Mouse (Mus musculus): ENCODE measurements around the gene Cdk19.
"Not testable (repeated sequence)": the region's sequence is repeated elsewhere in the genome, so short reads cannot be mapped to it uniquely, and the experiment has no call there.

Gene Cdk19

DNA sequence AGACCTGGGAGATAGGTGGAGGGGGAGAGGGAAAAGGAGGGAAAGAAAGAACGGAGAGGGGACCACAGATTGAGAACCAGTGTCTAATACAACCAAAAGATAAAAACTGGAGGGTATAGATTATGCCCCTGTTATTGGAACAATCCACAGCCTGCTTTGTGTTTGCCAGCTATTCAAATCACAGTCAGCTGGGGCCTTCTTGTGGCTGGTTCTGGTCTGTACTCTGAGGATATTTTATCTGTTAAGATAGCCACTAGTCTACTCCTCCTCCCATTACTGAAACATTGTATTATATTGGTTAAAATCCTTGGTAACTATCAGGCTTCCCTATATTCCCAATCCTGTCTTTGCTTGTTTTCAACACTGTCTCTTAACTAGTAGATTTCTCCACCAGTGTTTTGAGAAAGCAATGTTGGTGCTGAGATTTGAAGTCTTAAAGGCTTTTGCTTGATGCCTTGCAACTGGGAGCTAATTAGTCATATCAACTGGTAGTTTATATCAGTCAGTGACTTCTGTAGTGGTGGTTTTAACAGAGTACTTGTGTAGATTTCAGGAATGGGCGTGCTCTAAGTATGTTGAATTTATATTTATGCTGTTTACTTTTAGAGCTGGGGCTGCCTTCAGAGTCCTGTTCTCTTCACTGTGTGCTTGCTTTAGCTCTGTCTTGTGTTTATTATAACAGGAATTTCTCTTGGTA lies 54.2 kb downstream of the Cdk19 start:
- no peak for DNase-seq (ENCODE audit: low spot score in 2 of 2)

DNA sequence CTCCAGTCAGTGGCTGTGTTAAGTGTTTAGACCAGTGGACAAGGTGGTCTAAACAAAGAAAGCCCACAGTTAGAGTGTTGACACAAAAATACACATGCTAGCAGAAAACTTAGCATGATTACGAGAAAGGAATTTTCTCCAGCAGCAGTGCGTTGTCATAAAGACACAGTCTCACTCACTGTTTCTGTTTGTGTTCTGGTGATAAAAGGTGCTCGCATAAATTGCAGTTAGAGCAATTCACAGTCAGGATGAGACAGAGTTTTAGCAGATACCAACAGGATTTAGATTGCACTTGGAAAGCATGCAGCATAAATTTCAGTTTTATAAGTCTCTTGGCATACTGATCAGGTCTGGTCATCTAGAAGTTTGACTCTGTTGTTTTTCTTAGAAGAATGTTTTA lies 59.5 kb downstream of the Cdk19 start:
- no peak for DNase-seq (ENCODE audit: low spot score in 2 of 2)

- DNase-seq (ENCODE audit: low spot score in 2 of 2), result no peak
These were observed 60.0 kb downstream of the Cdk19 start for GRCm38 (mm10) chr10:40399328-40399727.

- no peak for DNase-seq (ENCODE audit: low spot score in 2 of 2)
These were observed 60.9 kb downstream of the Cdk19 start for GRCm38 (mm10) chr10:40400293-40400692.

GRCm38 (mm10) chr10:40406655-40407054 lies 67.3 kb downstream of the Cdk19 start:
- no peak for DNase-seq (ENCODE audit: low spot score in 2 of 2)

- DNase-seq (ENCODE audit: low spot score in 2 of 2), result no peak
These were observed 70.0 kb downstream of the Cdk19 start for GRCm38 (mm10) chr10:40409336-40409735.

DNA sequence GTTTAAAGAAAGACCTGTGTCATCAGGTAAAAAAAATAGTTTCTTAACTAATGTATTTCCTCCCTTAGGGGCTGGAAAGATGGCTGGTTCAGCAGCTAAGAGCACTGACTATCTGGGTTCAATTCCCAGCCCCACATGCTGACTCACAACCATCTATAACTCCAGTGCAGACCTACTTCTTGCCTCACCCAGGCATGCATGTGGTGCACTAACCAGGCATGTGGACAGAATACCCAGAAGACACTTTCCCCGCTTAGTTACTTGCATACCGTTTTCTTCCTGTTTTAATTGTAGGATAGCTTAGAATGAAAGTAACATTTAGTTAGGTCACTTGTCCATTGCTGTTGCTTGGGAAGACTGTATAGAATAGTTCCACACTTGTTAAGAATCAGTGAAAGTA lies 72.0 kb downstream of the Cdk19 start:
- DNase-seq (ENCODE audit: low spot score in 2 of 2), result no peak

GRCm38 (mm10) chr10:40416944-40417343 lies 77.6 kb downstream of the Cdk19 start:
- DNase-seq (ENCODE audit: low spot score in 2 of 2), result peak in 1 of 2 experiments; percentile 27

- DNase-seq (ENCODE audit: low spot score in 2 of 2), result no peak
These were observed 80.5 kb downstream of the Cdk19 start for GRCm38 (mm10) chr10:40419841-40420240.

DNA sequence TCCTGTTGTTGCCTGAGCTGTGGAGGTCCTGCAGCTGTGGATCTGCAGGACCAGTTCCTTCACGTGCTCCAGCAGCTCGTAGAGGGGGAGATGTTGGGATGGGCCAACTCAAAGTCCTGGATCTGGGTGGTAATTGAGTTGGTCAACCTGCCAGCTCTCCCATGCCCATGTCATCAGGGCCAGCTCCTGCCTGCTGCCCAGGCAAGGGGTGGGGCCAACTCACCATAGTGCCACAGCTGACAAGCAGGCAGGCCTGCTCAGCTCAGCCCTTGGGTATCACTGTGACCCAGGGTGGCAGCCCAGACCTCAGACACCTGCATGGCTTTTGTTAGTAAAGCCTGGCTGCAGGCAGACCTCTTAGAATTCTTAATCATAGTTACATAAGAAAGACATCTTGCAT lies 81.3 kb downstream of the Cdk19 start:
- DNase-seq (ENCODE audit: low spot score in 2 of 2), result no peak

DNA sequence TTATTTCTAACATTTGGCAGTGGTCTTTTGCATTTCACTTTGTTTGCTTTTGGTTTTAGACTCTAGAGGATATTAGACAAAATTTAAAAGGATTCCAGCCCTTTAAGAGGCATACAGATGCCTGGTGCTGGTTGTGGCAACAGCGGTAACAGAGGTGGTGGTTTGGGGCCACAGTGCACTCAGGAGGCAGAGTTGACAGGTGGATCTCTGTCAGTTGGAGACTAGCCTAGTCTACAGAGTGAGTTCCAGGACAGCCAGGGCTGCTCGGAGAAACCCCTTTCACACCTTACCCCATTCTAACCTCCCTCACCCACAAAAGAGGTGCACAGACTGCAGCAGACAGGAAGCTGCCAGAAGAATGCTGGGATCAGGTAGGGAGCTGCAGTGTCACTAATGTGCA lies 82.4 kb downstream of the Cdk19 start:
- DNase-seq (ENCODE audit: low spot score in 2 of 2), result no peak

DNA sequence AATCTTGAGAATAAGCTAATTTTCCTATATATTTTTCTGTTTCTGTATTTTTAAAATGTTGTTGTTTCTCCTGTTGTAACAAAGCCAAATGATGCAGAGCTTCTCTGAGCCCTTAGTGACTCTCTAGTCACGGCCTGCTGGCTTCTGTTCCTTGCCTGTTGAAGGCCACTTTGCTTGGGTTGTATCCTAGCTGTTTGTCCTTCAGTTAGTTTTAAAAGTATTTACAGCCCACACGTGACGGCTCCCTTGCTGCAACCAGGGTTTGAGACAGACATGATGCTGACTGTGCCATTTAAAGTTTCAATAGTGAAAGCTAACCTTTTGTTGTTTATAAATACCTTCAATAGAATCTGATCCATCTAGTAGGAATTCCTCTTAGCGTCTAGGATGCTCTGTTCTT lies 83.3 kb downstream of the Cdk19 start:
- no peak for DNase-seq (ENCODE audit: low spot score in 2 of 2)

GRCm38 (mm10) chr10:40424428-40424827 lies 85.1 kb downstream of the Cdk19 start:
- not testable (repeated sequence) for DNase-seq (ENCODE audit: low spot score in 2 of 2)

GRCm38 (mm10) chr10:40425243-40426095 lies 86.1 kb downstream of the Cdk19 start:
- DNase-seq (ENCODE audit: low spot score in 2 of 2), result no peak

DNA sequence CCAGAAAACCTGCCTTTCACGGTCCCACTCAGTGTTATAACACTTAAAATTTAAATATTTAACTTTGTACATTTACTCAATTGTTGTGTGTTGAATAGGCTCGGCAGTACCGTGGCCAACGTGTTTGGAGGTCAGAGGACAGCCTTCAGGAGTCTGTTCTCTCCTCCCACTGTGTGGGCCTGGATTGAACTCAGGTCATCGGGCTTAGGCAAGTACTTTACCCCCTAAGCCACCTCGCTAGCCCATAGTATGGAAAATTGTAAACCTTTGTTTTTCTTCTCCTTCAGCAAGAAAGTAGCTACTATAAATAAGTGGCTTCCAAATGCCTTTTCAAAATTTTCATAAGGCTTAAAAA lies 86.7 kb downstream of the Cdk19 start:
- DNase-seq (ENCODE audit: low spot score in 2 of 2), result no peak

DNA sequence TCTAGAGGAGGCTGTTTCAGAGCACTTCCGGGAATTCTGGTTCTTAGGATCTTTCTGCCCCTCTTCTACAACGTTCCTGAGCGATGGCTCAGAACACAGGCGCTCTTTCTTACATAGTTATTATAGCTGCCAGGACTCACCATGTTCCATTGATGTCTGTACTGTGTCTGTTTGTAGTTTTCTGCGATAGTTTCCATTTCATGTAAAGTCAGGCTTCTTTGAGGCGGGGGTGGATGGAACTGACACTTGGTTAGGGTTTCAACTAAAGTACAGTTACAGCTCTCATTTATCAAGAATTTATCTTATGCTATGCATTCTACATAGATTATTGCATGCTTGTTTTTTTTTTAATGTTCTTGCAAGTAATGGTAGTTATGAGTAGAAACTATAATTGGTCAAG lies 89.3 kb downstream of the Cdk19 start:
- DNase-seq (ENCODE audit: low spot score in 2 of 2), result no peak

- no peak for DNase-seq (ENCODE audit: low spot score in 2 of 2)
These were observed 89.7 kb downstream of the Cdk19 start for GRCm38 (mm10) chr10:40429081-40429480.

GRCm38 (mm10) chr10:40430209-40430608 lies 90.8 kb downstream of the Cdk19 start:
- DNase-seq (ENCODE audit: low spot score in 2 of 2), result no peak

DNA sequence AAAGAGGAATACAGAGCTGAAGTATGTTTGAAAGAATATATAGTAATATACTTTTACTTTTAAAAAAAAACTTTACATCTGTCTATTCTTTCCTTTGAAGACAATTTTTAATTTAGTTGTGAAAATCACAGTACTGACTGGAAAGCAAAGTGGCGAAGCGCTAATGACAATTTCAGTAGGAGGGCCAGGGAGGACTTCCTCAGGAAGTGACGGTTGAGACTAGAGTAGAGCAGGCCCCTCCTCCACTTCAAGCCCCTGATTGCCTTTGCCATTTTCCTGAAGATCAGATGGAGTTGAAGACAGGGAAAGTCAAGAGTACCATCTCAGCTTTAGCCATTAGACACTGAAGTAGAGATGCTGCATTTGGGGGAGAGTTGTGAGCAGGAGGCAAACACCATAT lies 92.6 kb downstream of the Cdk19 start:
- no peak for DNase-seq (ENCODE audit: low spot score in 2 of 2)

DNA sequence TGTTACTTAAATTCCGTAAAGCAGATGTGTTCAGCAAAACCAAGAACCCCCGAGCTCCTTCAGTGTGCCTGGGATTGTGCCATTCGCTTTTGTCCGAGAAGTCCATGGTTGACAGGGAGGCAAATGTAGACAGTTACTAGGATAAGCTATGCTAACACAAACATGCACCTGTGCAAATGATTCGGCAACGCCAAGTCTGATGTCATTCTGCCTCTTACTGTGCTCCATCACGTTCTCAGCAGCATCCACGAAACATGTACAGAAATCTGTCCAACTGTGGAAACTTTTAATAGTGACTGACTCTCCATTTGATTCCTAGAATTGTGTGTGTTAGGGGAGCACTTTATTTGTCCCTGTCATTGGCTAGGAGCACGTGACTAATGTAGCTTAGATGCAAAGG lies 93.0 kb downstream of the Cdk19 start:
- DNase-seq (ENCODE audit: low spot score in 2 of 2), result no peak

DNA sequence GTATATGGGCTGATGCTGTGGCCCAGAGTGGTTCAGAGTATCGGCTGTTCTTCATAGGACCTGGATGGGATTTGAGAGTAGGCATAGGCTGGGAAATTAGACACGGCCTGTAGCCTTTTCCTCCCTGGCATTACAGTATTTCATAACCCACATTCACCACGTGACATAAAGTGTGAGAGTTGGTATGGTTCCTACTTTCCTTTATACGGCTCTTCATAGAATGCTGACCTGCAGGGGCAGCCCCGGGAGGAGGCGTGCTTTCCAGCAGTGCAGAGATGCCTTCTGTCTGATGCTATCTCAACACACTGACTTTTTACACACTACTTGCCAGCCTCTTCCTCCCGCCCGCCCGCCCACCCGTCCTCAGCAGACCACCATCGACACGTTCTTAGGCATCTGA lies 96.0 kb downstream of the Cdk19 start:
- DNase-seq (ENCODE audit: low spot score in 2 of 2), result no peak

GRCm38 (mm10) chr10:40437117-40437516 lies 97.8 kb downstream of the Cdk19 start:
- no peak for DNase-seq (ENCODE audit: low spot score in 2 of 2)

GRCm38 (mm10) chr10:40440740-40441139 lies 101.4 kb downstream of the Cdk19 start:
- DNase-seq (ENCODE audit: low spot score in 2 of 2), result no peak

Data from frontal cortex, postnatal 25 days (tissue).